Mouse (Mus musculus) colon, adult 2 months (tissue): Measurements from ENCODE around the gene B430306N03Rik. TPM values are rescaled to one million over a fixed set of nuclear protein-coding genes. Genes with fewer than 3 reads are reported as not detected.

Experiments
- polyA plus RNA-seq: library from polyadenylated mRNA; depleted of rRNA; stranded (reverse); fragments of >200 nt; gene quantifications from 2 replicates; pipeline ENCODE4 v1.2.3, GENCODE M21; 2012; rRNA removed

Gene B430306N03Rik
- 0.17 and 0.45 TPM in 2 replicates for polyA plus RNA-seq

DNA sequence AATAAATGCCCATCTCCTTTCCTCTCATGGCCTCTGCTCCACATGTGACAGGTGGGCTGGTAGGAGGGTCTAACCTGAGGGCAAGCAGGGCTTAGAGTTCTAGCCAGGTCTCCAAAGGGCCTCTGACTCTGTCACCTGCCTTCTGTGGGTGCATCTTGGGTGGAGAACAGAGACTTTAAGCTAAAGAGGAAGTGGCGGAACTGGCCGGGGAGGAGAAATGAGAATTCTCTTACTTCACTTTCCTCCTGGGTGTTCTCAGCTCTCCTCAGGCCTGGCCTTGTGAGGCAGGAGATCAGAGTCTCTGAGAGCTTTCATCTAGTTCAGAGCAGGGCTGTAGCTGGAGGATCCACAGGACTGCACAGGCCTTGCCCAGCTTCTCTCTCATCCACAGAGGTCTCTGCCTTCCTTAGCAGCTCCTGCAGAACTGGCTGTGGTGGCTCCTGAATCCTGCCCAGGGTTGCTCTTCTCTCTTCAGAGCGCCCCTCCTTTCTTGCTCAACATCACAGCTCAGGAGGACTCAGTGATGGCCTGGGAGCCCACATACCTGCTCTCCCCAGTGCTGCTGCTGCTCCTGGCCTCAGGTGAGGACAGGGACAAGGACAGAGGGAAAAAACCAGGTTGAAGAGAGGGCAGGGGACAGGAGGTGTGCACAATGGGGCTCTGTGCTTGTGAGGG lies at the start of gene B430306N03Rik:
Gene B430306N03Rik (plus strand): TSS at position 237 of the 675 bp plus-strand sequence.

DNA sequence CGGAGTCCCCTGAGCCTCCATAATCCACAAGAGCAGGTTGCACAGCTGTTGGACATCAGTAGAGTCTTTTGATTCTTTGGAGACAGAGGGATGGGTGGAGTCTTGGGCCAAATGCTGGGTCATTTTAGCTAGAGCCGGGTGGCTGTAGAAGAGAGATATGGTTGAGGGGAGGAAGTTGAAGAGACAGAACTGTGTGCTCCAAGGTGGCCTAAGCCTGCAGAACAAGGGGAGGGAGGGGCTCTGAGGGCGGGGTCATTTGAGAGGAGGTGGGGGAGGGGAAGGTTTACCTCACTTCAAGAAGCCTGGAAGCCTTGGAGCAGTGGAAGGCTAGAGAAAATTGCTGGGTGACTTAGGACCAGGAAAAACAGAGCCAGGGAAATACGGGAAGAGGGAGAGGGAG lies 16.7 kb upstream of the B430306N03Rik start, which contains the start of gene Treml2:
Gene Treml2 (plus strand): TSS at position 296 of the 400 bp plus-strand sequence.

DNA sequence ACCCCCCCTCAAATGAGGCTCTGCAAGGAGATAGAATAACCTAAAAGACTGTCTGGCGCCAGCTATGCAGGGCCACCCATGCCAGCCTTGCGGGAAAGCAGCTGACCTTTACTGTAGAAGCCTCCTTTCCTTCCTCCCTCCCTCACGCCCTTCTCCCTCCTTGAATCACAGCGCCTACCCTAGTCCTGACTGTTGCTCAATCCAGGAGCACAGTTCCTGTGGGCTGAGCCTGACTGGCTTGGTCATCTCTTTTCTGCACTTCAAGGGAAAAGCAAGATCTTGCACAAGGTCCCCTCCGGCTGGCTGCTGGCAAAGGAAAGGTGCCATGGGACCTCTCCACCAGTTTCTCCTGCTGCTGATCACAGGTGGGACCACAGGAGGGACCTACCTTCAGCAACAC lies 30.3 kb downstream of the B430306N03Rik start, which contains the start of gene Trem2:
Gene Trem2 (plus strand): TSS at position 171 of the 400 bp plus-strand sequence.

DNA sequence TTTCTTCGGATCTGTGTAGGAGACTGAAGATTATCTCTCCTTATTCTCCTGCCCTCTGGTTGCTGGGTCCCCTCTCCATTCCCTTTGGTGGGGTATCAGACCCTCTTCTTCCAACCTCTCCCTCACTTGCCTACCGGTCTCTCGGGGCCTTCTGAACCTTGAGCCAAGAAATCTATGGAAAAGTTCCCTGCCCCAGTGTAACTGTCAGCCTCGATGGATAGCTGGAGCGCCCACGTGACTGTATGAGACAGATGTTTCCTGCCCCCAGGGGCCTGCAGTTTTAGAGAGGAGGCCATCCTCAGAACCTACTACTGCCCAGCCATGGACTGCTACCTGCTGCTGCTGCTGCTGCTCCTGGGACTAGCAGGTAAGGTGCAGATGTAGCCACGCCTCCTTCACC lies 43.7 kb downstream of the B430306N03Rik start, which contains the start of gene Treml1:
Gene Treml1 (plus strand): TSS at position 301 of the 400 bp plus-strand sequence.

Other genes with a start within 250 kb of the B430306N03Rik start
- gene 1700067P10Rik, start 226.8 kb upstream of the B430306N03Rik start, polyA plus RNA-seq: not detected in 2 replicates
- 0.14 TPM in 1 of 2 replicates, not detected in the other for gene 9830107B12Rik, start 169.9 kb upstream of the B430306N03Rik start, polyA plus RNA-seq
- gene A530064D06Rik, start 148.9 kb upstream of the B430306N03Rik start, polyA plus RNA-seq: 0.52 and 0.69 TPM in 2 replicates
- 0.05 and 0.07 TPM in 2 replicates for gene Trem1, start 83.4 kb upstream of the B430306N03Rik start, polyA plus RNA-seq
- gene Trem3, start 68.4 kb upstream of the B430306N03Rik start, polyA plus RNA-seq: not detected in 2 replicates
- 0.20 and 1.3 TPM in 2 replicates for gene Treml4, start 51.8 kb upstream of the B430306N03Rik start, polyA plus RNA-seq
- gene Treml2, start 16.6 kb upstream of the B430306N03Rik start, polyA plus RNA-seq: 1.2 and 1.5 TPM in 2 replicates
- 5.6 and 6.1 TPM in 2 replicates for gene Trem2, start 30.3 kb downstream of the B430306N03Rik start, polyA plus RNA-seq
- gene Treml1, start 43.8 kb downstream of the B430306N03Rik start, polyA plus RNA-seq: 0.19 TPM in 1 of 2 replicates, not detected in the other
- 51.0 and 57.7 TPM in 2 replicates for gene Nfya, start 93.8 kb downstream of the B430306N03Rik start, polyA plus RNA-seq
- 4.6 and 6.7 TPM in 2 replicates for gene Oard1, start 93.9 kb downstream of the B430306N03Rik start, polyA plus RNA-seq
- 1.8 and 2.2 TPM in 2 replicates for gene Apobec2, start 116.8 kb downstream of the B430306N03Rik start, polyA plus RNA-seq
- 3.6 and 4.8 TPM in 2 replicates for gene Tspo2, start 135.4 kb downstream of the B430306N03Rik start, polyA plus RNA-seq
- gene Unc5cl, start 138.8 kb downstream of the B430306N03Rik start, polyA plus RNA-seq: 13.5 and 15.4 TPM in 2 replicates